Mouse (Mus musculus) macrophage (primary cell): ENCODE results near the gene Cplx1. TPM values are rescaled to one million over a fixed set of nuclear protein-coding genes. Genes with fewer than 3 reads are reported as not detected.

Experiments
- H3K27ac ChIP-seq: fragments of 350-480 bp; formaldehyde crosslinking; 2 replicates; pipeline ENCODE4 v1.9.0; 2021
- H3K36me3 ChIP-seq: fragments of 350-480 bp; formaldehyde crosslinking; 2 replicates; pipeline ENCODE4 v1.9.0; 2021; ENCODE audit errors: inconsistent target
- H3K4me3 ChIP-seq: fragments of 350-480 bp; formaldehyde crosslinking; 2 replicates; pipeline ENCODE4 v1.9.0; 2021; ENCODE audit errors: inconsistent target
- H3K79me2 ChIP-seq: fragments of 350-480 bp; formaldehyde crosslinking; 2 replicates; pipeline ENCODE4 v1.9.0; 2021; ENCODE audit errors: inconsistent target
- WGBS: methylation state at CpG from one replicate; pipeline ENCODE4 v1.1.7; 2026; ENCODE audit warnings: inconsistent platforms; ENCODE audit not compliant: missing documents; 5-methylcytosine and 5-hydroxymethylcytosine counted together
- polyA plus RNA-seq: library from polyadenylated mRNA; stranded (reverse); fragments of 250-400 nt; gene quantifications from 3 replicates; pipeline ENCODE4 v1.2.4, GENCODE M21; 2018; ENCODE audit warnings: inconsistent platforms
- total RNA-seq, 78 experiments: library from RNA; depleted of rRNA; stranded (reverse); fragments of 250-400 nt; gene quantifications; 1 replicate in 9 of 78; 2 replicates in 24 of 78; 3 replicates in 43 of 78; 4 replicates in 2 of 78; pipeline ENCODE4 v1.2.4; 2018; ENCODE audit warnings: inconsistent platforms in 56 of 78

Gene Cplx1
- not detected for total RNA-seq (2018; cell fraction: chromatin; rRNA removed)
- under 1 TPM in 1 of 26 experiments, not detected in 25; 0.03 TPM for total RNA-seq (2018; cell fraction: cytosol; rRNA removed)
- total RNA-seq (2018; cell fraction: nucleus; rRNA removed) = not detected
- polyA plus RNA-seq = not detected in 3 replicates

GRCm38 (mm10) chr5:108549489-108550206, at the start of gene Cplx1:
Cplx1 (minus strand) TSS chr5:108550024.
- Histone ChIP-seq H3K4me3 (no peak within 1 kb of the TSS), H3K79me2 (no peaks in the 10 kb centered on the region), H3K27ac (no peak within 1 kb of the TSS), H3K36me3 (no peaks in the 10 kb centered on the region)
- WGBS = 4% methylated on average over 55 of the region's 56 CpGs

GRCm38 (mm10) chr5:108581361-108581891, 31.6 kb upstream of the Cplx1 start:
- peaks cover 92% of the 10 kb centered on the region for H3K36me3 ChIP-seq
- H3K27ac ChIP-seq = no peak overlapping the region
- no peaks in the 10 kb centered on the region for H3K79me2 ChIP-seq
- WGBS = 88% methylated on average over 3 of the region's 3 CpGs
- H3K4me3 ChIP-seq = no peak overlapping the region

GRCm38 (mm10) chr5:108573054-108573453, 23.2 kb upstream of the Cplx1 start:
- H3K27ac ChIP-seq = no peak overlapping the region
- H3K4me3 ChIP-seq = no peak overlapping the region
- H3K79me2 ChIP-seq = no peaks in the 10 kb centered on the region
- peaks cover 97% of the 10 kb centered on the region for H3K36me3 ChIP-seq
- 97% methylated on average over 6 of the region's 6 CpGs for WGBS

GRCm38 (mm10) chr5:108570991-108571390, 21.2 kb upstream of the Cplx1 start:
- H3K79me2 ChIP-seq = no peaks in the 10 kb centered on the region
- WGBS = 100% methylated on average over 1 of the region's 1 CpGs
- no peak overlapping the region for H3K27ac ChIP-seq
- no peak overlapping the region for H3K4me3 ChIP-seq
- H3K36me3 ChIP-seq = peaks cover 79% of the 10 kb centered on the region

GRCm38 (mm10) chr5:108567104-108567503, 17.3 kb upstream of the Cplx1 start:
- Histone ChIP-seq H3K36me3 (peaks cover 41% of the 10 kb centered on the region), H3K27ac (no peak overlapping the region), H3K4me3 (no peak overlapping the region), H3K79me2 (no peaks in the 10 kb centered on the region)
- 75% methylated on average over 2 of the region's 2 CpGs for WGBS

- Histone ChIP-seq H3K4me3 (no peak overlapping the region), H3K79me2 (no peaks in the 10 kb centered on the region), H3K27ac (no peak overlapping the region), H3K36me3 (peaks cover 35% of the 10 kb centered on the region)
- 36% methylated on average over 4 of the region's 4 CpGs for WGBS
These were observed 16.7 kb upstream of the Cplx1 start for GRCm38 (mm10) chr5:108566523-108566922.

GRCm38 (mm10) chr5:108565381-108565780, 15.6 kb upstream of the Cplx1 start:
- WGBS = 94% methylated on average over 2 of the region's 2 CpGs
- no peak overlapping the region for H3K27ac ChIP-seq
- no peaks in the 10 kb centered on the region for H3K79me2 ChIP-seq
- H3K36me3 ChIP-seq = peaks cover 24% of the 10 kb centered on the region
- no peak overlapping the region for H3K4me3 ChIP-seq

- 68% methylated on average over 3 of the region's 3 CpGs for WGBS
These were observed 14.5 kb upstream of the Cplx1 start for GRCm38 (mm10) chr5:108564346-108564745.

GRCm38 (mm10) chr5:108562483-108562882, 12.7 kb upstream of the Cplx1 start:
- no peaks in the 10 kb centered on the region for H3K79me2 ChIP-seq
- no peaks in the 10 kb centered on the region for H3K36me3 ChIP-seq
- WGBS = 75% methylated on average over 2 of the region's 2 CpGs
- no peak overlapping the region for H3K4me3 ChIP-seq
- H3K27ac ChIP-seq = no peak overlapping the region

More at GRCm38 (mm10) chr5:108564346-108564745, 14.5 kb upstream of the Cplx1 start:
- Histone ChIP-seq H3K4me3 (no peak overlapping the region), H3K36me3 (peaks cover 14% of the 10 kb centered on the region), H3K79me2 (no peaks in the 10 kb centered on the region), H3K27ac (no peak overlapping the region)

- Histone ChIP-seq H3K27ac (no peak overlapping the region), H3K79me2 (no peaks in the 10 kb centered on the region), H3K4me3 (no peak overlapping the region), H3K36me3 (no peaks in the 10 kb centered on the region)
- 80% methylated on average over 4 of the region's 4 CpGs for WGBS
These were observed 7.2 kb upstream of the Cplx1 start for GRCm38 (mm10) chr5:108556986-108557385.

GRCm38 (mm10) chr5:108554041-108554440, 4.2 kb upstream of the Cplx1 start:
- Histone ChIP-seq H3K36me3 (no peaks in the 10 kb centered on the region), H3K27ac (no peak overlapping the region), H3K79me2 (no peaks in the 10 kb centered on the region), H3K4me3 (no peak overlapping the region)
- WGBS = 56% methylated on average over 1 of the region's 1 CpGs

- no peak overlapping the region for H3K4me3 ChIP-seq
- H3K79me2 ChIP-seq = no peaks in the 10 kb centered on the region
- H3K36me3 ChIP-seq = no peaks in the 10 kb centered on the region
- 14% methylated on average over 15 of the region's 16 CpGs for WGBS
- H3K27ac ChIP-seq = no peak overlapping the region
These were observed 377 bp upstream of the Cplx1 start for GRCm38 (mm10) chr5:108550207-108550594.

- Histone ChIP-seq H3K79me2 (no peaks in the 10 kb centered on the region), H3K4me3 (no peak overlapping the region), H3K27ac (no peak overlapping the region), H3K36me3 (no peaks in the 10 kb centered on the region)
- 28% methylated on average over 7 of the region's 7 CpGs for WGBS
These were observed 711 bp downstream of the Cplx1 start for GRCm38 (mm10) chr5:108549137-108549488.

- Histone ChIP-seq H3K79me2 (no peaks in the 10 kb centered on the region), H3K4me3 (no peak overlapping the region), H3K36me3 (no peaks in the 10 kb centered on the region), H3K27ac (no peak overlapping the region)
- 93% methylated on average over 5 of the region's 5 CpGs for WGBS
These were observed 2.2 kb downstream of the Cplx1 start for GRCm38 (mm10) chr5:108547636-108548035.

- H3K27ac ChIP-seq = no peak overlapping the region
- WGBS = 75% methylated on average over 7 of the region's 7 CpGs
- no peak overlapping the region for H3K4me3 ChIP-seq
- no peaks in the 10 kb centered on the region for H3K36me3 ChIP-seq
- no peaks in the 10 kb centered on the region for H3K79me2 ChIP-seq
These were observed 6.1 kb downstream of the Cplx1 start for GRCm38 (mm10) chr5:108543516-108544291.
